Mouse (Mus musculus): ENCODE measurements around the gene Gm16434.
"Not testable (repeated sequence)": the region's sequence is repeated elsewhere in the genome, so short reads cannot be mapped to it uniquely, and the experiment has no call there.

Gene Gm16434

DNA sequence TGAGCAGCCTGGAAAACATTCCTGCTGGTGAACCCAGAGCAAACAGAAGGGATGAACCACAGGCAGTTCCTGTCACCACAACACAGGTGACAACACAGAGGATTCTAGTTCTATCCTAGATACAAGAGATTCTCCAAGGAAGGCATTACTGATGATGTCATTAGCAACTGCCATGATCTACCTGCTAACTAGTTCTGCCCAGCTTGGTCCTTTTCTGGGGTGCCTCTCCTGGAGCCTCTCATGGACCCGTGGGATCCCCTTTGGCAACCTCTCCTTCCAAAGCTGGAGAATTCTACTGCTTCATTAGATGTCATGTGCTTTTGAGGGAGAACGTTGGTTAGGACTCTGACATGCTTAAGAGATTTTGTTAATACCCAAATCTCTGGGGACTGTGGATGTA lies at the start of gene Gm16434:
Gene Gm16434, minus strand, starts transcription at position 101 of the 400 bp plus-strand sequence.
- in situ Hi-C loops (cut with MboI): not testable (repeated sequence)

DNA sequence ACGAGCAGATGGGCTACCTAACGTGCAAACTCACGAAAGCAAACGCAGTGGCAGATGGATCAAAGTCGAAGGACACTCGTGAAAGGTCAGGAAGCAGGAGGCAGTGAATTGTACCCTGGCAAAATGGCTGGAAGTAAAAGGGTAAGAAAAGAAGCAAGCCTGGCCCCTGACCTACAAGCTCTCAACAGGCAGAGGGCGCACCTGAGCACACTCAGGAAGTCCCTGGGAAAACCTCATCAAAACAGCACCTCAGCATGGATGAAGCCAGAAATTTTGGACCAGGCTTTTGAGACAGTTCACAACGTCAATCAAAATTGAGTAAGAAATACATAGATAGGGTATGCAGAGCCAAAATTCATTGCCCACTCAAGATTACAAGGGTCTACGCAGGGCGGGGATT lies 49.2 kb upstream of the Gm16434 start:
- in situ Hi-C loops (cut with MboI): not testable (repeated sequence)

DNA sequence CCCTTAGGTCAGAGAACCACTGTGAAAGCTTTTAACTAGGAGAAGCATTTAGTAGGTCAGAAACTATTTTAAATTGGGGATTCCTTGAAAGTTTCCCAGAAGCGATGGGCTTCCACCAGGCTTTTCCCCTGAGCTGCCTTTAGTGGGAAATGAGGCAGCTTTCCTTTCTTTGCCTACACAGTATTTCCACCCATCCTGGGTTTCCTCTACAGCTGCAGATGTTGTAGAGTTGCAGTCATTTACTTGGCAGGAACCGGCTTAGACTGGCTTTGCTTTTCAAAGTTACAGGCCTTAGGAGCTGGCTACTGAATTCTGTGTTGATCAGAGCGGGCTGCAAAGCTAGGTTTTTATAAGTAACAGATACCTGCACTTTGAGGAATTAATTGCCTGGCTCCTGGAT lies 5.7 kb upstream of the Gm16434 start:
- in situ Hi-C loops (cut with MboI): not testable (repeated sequence)

DNA sequence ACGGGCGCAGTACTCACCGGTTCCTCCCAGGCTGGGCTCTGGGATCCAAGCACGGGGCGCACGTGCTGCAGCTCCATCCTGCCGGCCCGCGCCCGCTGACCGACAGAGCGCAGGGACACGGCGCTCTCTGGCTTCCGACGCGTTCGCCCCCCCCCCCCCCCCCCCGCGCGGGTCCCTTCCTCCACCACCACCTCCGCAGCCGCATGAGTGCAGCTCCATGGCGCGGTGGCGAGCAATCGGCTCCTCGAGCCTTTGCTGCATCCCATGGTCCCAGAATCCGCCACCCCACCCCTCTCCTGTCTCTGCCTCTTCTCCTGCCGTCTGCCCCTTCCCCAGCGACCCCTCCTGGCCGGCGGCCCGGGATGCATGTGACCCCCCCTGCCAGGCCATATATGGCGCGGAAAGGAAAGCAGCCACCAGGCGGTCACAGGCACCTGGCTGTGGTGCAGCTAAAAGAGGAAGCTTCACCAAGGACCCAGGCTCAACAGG lies 19.8 kb downstream of the Gm16434 start, which contains the start of gene Gm3512:
Gene Gm3512, minus strand, starts transcription at position 51 of the 489 bp plus-strand sequence.
- in situ Hi-C loops (cut with MboI): not testable (repeated sequence)

All from mature B cell (primary cell).